Comparison of ENCODE assay signal across 24 mouse cellular contexts in the genomic region with DNA sequence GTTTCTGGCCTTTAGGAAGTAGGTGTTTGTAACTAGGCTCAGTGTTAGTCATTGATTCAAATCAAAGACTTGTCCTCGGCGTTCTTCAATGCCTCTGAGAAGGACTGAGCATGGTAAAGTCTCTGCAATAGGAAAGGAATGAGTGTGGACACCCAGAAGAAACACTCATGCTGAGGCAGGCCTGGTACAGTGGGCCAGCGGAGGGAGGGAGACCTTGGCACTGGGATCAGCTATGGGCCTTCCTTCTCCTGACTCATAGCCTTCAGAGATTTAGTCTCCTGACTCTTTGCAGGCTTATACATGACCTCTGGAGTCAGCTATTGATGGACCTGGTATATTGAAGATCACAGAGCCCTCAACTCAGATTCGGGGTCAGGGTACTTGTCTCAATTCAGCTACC.
DNase-seq lines count a peak whose midpoint lies in the region; ATAC-seq lines count a peak whose summit lies in the region.
"Had no signal": no experiment of that assay in that cellular context is flagged by ENCODE, and none has a peak within 500 bp of the region (broad histone marks: within the 10 kb centered on the region; RNA-seq: fewer than 3 reads in every experiment).

No protein-coding gene starts in this region.

- H3K27me3 ChIP-seq in heart, embryonic 13.5 days (replicated peaks), result no peaks in the 10 kb centered on the region
- no peaks in the 10 kb centered on the region for H3K27me3 ChIP-seq in heart, embryonic 12.5 days (replicated peaks)
- H3K27me3 ChIP-seq in intestine, embryonic 15.5 days (replicated peaks), result no peaks in the 10 kb centered on the region
- H3K27me3 ChIP-seq: limb, embryonic 12.5 days; liver, embryonic 13.5 days; midbrain, embryonic 12.5 days; neural tube, embryonic 12.5 days had no signal

- no peak overlapping the region for H3K9ac ChIP-seq in heart, embryonic 13.5 days
- no peak overlapping the region for H3K9ac ChIP-seq in heart, embryonic 12.5 days
- H3K9ac ChIP-seq in intestine, embryonic 15.5 days, result no peak overlapping the region
- H3K9ac ChIP-seq: limb, embryonic 12.5 days; liver, embryonic 13.5 days; midbrain, embryonic 12.5 days; neural tube, embryonic 12.5 days had no signal

- 80% methylated on average over 4 of the region's 4 CpGs for WGBS in heart, embryonic 13.5 days
- 76% methylated on average over 4 of the region's 4 CpGs for WGBS in heart, embryonic 12.5 days
- 90% methylated on average over 4 of the region's 4 CpGs for whole genome bisulfite sequencing in intestine, embryonic 15.5 days

- H3K36me3 ChIP-seq in heart, embryonic 13.5 days, result no peaks in the 10 kb centered on the region
- H3K36me3 ChIP-seq in heart, embryonic 12.5 days, result no peaks in the 10 kb centered on the region
- H3K36me3 ChIP-seq in intestine, embryonic 15.5 days, result no peaks in the 10 kb centered on the region
- H3K36me3 ChIP-seq: heart, embryonic 10.5 days; limb, embryonic 12.5 days; liver, embryonic 13.5 days; midbrain, embryonic 12.5 days; neural tube, embryonic 12.5 days had no signal

- peak; percentile 32 for DNase-seq in 3T3-L1 (ENCODE audit: low read depth, low spot score)
- peak; percentile 55 for DNase-seq in adrenal gland, postnatal 10 days
- DNase-seq: cerebellum, adult 18-20 months; cerebellum, postnatal 14 days; heart, postnatal 14 days; kidney, adult 2 months; kidney, postnatal 10 days; liver, embryonic 13.5 days; lung, adult 2 months; lung, postnatal 14 days; right cerebral cortex, postnatal 14 days; spleen, adult 18-20 months; thymus, postnatal 14 days had no signal

- no peaks in the 10 kb centered on the region for H3K9me3 ChIP-seq in heart, embryonic 13.5 days
- H3K9me3 ChIP-seq in heart, embryonic 12.5 days (replicated peaks), result no peaks in the 10 kb centered on the region
- H3K9me3 ChIP-seq in intestine, embryonic 15.5 days, result no peaks in the 10 kb centered on the region
- H3K9me3 ChIP-seq: heart, embryonic 10.5 days; limb, embryonic 12.5 days; liver, embryonic 13.5 days; midbrain, embryonic 12.5 days; neural tube, embryonic 12.5 days had no signal

- ATAC-seq in heart, embryonic 13.5 days (ENCODE audit: extremely low read depth, insufficient number of reproducible peaks, low FRiP score, low TSS enrichment), result no peak
- no peak for ATAC-seq in heart, embryonic 12.5 days (ENCODE audit: insufficient number of reproducible peaks, low FRiP score)
- ATAC-seq in intestine, embryonic 15.5 days, result no peak
- no peak for ATAC-seq in CD4-positive, CD25-positive, alpha-beta regulatory T cell, adult 4 months
- no peak for ATAC-seq in granulocyte monocyte progenitor cell, adult 5-6 weeks (replicated peaks; ENCODE audit: poor library complexity, severe bottlenecking)
- ATAC-seq: hindbrain, postnatal 0 days had no signal

- H3K4me2 ChIP-seq in heart, embryonic 13.5 days, result no peak overlapping the region
- H3K4me2 ChIP-seq in heart, embryonic 12.5 days, result no peak overlapping the region
- no peak overlapping the region for H3K4me2 ChIP-seq in intestine, embryonic 15.5 days (replicated peaks)
- H3K4me2 ChIP-seq: limb, embryonic 12.5 days; liver, embryonic 13.5 days; midbrain, embryonic 12.5 days; neural tube, embryonic 12.5 days had no signal

- no peak overlapping the region for H3K4me3 ChIP-seq in heart, embryonic 13.5 days
- no peak overlapping the region for H3K4me3 ChIP-seq in heart, embryonic 12.5 days
- no peak overlapping the region for H3K4me3 ChIP-seq in intestine, embryonic 15.5 days (replicated peaks)
- H3K4me3 ChIP-seq: heart, embryonic 10.5 days; layer of hippocampus, adult 2 months; limb, embryonic 12.5 days; liver, embryonic 13.5 days; midbrain, embryonic 12.5 days; neural tube, embryonic 12.5 days had no signal

- 0 out of 2 replicates have a peak overlapping the region, but pooled peaks have one; percentile 0 for H3K27ac ChIP-seq in heart, embryonic 13.5 days (replicated peaks)
- no peak overlapping the region for H3K27ac ChIP-seq in heart, embryonic 12.5 days (ENCODE audit: poor library complexity, severe bottlenecking)
- peak overlapping the region; percentile 28 for H3K27ac ChIP-seq in intestine, embryonic 15.5 days
- H3K27ac ChIP-seq: heart, embryonic 10.5 days; hindbrain, postnatal 0 days; layer of hippocampus, adult 2 months; liver, embryonic 13.5 days; midbrain, embryonic 12.5 days; neural tube, embryonic 12.5 days had no signal

- H3K4me1 ChIP-seq in heart, embryonic 13.5 days, result peaks cover 22% of the 10 kb centered on the region
- peaks cover 25% of the 10 kb centered on the region for H3K4me1 ChIP-seq in heart, embryonic 12.5 days (replicated peaks)
- H3K4me1 ChIP-seq in intestine, embryonic 15.5 days (replicated peaks), result peaks cover 14% of the 10 kb centered on the region
- H3K4me1 ChIP-seq: liver, embryonic 13.5 days had no signal
